Mouse (Mus musculus) limb, embryonic 13.5 days (tissue): ENCODE data around the gene Gdpd3. TPM values are rescaled to one million over a fixed set of nuclear protein-coding genes. Genes with fewer than 3 reads are reported as not detected.
A peak's percentile ranks its signal among the peaks of the same experiment; 100 is the strongest.

ENCODE experiments used
- ATAC-seq: fragments of 200-750 bp; cut with Nextera tagmentation; 2 replicates; pipeline ENCODE4 v1.8.0; 2017; ENCODE audit warnings: low read depth, moderate number of reproducible peaks, moderate TSS enrichment; ENCODE audit not compliant: low FRiP score
- H3K27ac ChIP-seq: fragments of 300-500 bp; sonication (generic); 2 replicates; pipeline ENCODE4 v1.5.1; 2015; ENCODE audit warnings: inconsistent platforms, mild to moderate bottlenecking, moderate library complexity
- H3K27me3 ChIP-seq: fragments of 300-500 bp; sonication (generic); 2 replicates; pipeline ENCODE4 v1.6.1; 2015; ENCODE audit warnings: mild to moderate bottlenecking, inconsistent platforms
- H3K36me3 ChIP-seq: fragments of 300-500 bp; sonication (generic); 2 replicates; pipeline ENCODE4 v1.6.1; 2015; ENCODE audit warnings: inconsistent platforms, mild to moderate bottlenecking, moderate library complexity
- H3K4me1 ChIP-seq: fragments of 300-500 bp; sonication (generic); 2 replicates; pipeline ENCODE4 v1.6.1; 2015; ENCODE audit warnings: inconsistent platforms
- H3K4me2 ChIP-seq: fragments of 300-500 bp; sonication (generic); replicated peaks from 2 replicates; pipeline ENCODE4 v1.6.1; 2015; ENCODE audit warnings: inconsistent platforms, mild to moderate bottlenecking, moderate library complexity
- H3K4me3 ChIP-seq: fragments of 300-500 bp; sonication (generic); 2 replicates; pipeline ENCODE4 v1.5.1; 2015; ENCODE audit warnings: moderate library complexity, mild to moderate bottlenecking, inconsistent platforms
- H3K9ac ChIP-seq: fragments of 300-500 bp; sonication (generic); 2 replicates; pipeline ENCODE4 v1.6.1; 2015; ENCODE audit warnings: mild to moderate bottlenecking, inconsistent platforms
- H3K9me3 ChIP-seq: fragments of 300-500 bp; sonication (generic); 2 replicates; pipeline ENCODE4 v1.6.1; 2016; ENCODE audit warnings: inconsistent platforms
- WGBS: fragments of 180-500 bp; shearing (Covaris S2); methylation state at CpG from one replicate; pipeline ENCODE4 v1.1.7; 2015; 5-methylcytosine and 5-hydroxymethylcytosine counted together
- polyA plus RNA-seq: library from polyadenylated mRNA; unstranded; fragments of >200 nt; fragmentation: Nextera tagmentation; extraction: Ambion mirVana; gene quantifications from 2 replicates; pipeline ENCODE4 v1.2.1, GENCODE M21; 2015

Gdpd3 gene
- polyA plus RNA-seq, 1 experiment from 2014 or later, result 2.1 TPM

- ATAC-seq, result no peak
- H3K4me2 ChIP-seq, result no peak overlapping the region
- no peak overlapping the region for H3K9ac ChIP-seq
- H3K36me3 ChIP-seq, result no peaks in the 10 kb centered on the region
- no peaks in the 10 kb centered on the region for H3K27me3 ChIP-seq
- H3K4me1 ChIP-seq, result peaks cover 13% of the 10 kb centered on the region; the same call in 1 of the 2 replicates
- H3K27ac ChIP-seq, result no peak overlapping the region
- H3K9me3 ChIP-seq, result no peaks in the 10 kb centered on the region
- no peak overlapping the region for H3K4me3 ChIP-seq
- 92% methylated on average over 13 of the region's 13 CpGs for WGBS
Observed at GRCm38 (mm10) chr7:126741964-126742482, 24.1 kb upstream of the Gdpd3 start.

GRCm38 (mm10) chr7:126746066-126746465 is 20.1 kb upstream of the Gdpd3 start:
- 86% methylated on average over 12 of the region's 12 CpGs for WGBS
- no peak overlapping the region for H3K4me3 ChIP-seq
- H3K27me3 ChIP-seq, result no peaks in the 10 kb centered on the region
- no peaks in the 10 kb centered on the region for H3K9me3 ChIP-seq
- ATAC-seq, result no peak
- H3K4me1 ChIP-seq, result peaks cover 10% of the 10 kb centered on the region; the same call in 1 of the 2 replicates
- no peaks in the 10 kb centered on the region for H3K36me3 ChIP-seq
- H3K27ac ChIP-seq, result no peak overlapping the region
- no peak overlapping the region for H3K4me2 ChIP-seq
- no peak overlapping the region for H3K9ac ChIP-seq

DNA sequence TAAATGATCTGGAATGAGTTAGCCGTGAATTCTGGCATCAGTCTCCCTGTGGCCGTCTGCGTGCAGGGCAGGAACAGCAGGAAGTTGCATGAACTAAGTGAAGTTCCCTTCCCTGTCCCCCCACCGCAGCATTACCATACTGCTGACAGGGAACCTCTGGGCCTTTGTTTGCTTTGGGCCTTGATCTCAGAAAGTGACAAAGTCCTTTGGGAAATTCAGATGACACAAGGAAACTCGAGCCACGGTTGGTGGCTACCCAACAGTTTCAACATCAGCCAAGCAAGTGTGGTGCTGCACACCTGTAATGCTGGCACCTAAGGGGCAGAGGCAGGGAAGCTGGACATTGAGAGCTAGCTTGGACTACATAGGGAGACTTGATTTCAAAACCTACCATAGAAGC is 19.3 kb upstream of the Gdpd3 start:
- H3K36me3 ChIP-seq, result no peaks in the 10 kb centered on the region
- no peak overlapping the region for H3K4me2 ChIP-seq
- no peak for ATAC-seq
- no peak overlapping the region for H3K4me3 ChIP-seq
- no peak overlapping the region; the same call in 1 of the 2 replicates for H3K9ac ChIP-seq
- H3K27ac ChIP-seq, result no peak overlapping the region
- H3K27me3 ChIP-seq, result no peaks in the 10 kb centered on the region
- WGBS, result 20% methylated on average over 6 of the region's 6 CpGs
- H3K9me3 ChIP-seq, result no peaks in the 10 kb centered on the region
- peaks cover 9% of the 10 kb centered on the region; the same call in 1 of the 2 replicates for H3K4me1 ChIP-seq

DNA sequence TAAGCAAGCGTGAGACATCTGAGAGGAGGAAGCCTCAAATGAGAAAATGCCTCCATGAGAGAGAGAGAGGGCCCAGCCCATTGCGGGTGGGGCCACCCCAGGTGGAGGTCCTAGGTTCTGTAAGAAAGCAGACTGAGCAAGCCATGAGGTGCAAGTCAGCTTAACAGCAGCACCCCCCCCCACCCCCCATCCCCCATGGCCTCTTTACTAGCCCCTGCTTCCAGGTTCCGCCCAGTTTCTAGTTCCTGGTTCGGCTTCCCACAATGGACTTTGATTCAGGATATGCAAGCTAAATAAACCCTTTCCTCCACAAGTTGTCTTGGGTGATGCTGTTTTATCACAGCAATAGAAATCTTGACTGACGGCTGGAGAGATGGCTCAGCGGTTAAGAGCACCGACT is 17.3 kb upstream of the Gdpd3 start:
- no peak overlapping the region for H3K9ac ChIP-seq
- H3K4me1 ChIP-seq, result peaks cover 9% of the 10 kb centered on the region; the same call in 1 of the 2 replicates
- no peaks in the 10 kb centered on the region for H3K9me3 ChIP-seq
- no peak overlapping the region for H3K4me3 ChIP-seq
- H3K27me3 ChIP-seq, result no peaks in the 10 kb centered on the region
- WGBS, result 73% methylated on average over 7 of the region's 7 CpGs
- no peak overlapping the region for H3K4me2 ChIP-seq
- H3K27ac ChIP-seq, result no peak overlapping the region
- no peak for ATAC-seq
- no peaks in the 10 kb centered on the region for H3K36me3 ChIP-seq

GRCm38 (mm10) chr7:126749582-126750343 is 16.4 kb upstream of the Gdpd3 start:
- no peaks in the 10 kb centered on the region for H3K36me3 ChIP-seq
- 96% methylated on average over 17 of the region's 17 CpGs for WGBS
- no peak overlapping the region for H3K4me2 ChIP-seq
- H3K9ac ChIP-seq, result no peak overlapping the region
- peaks cover 8% of the 10 kb centered on the region; the same call in 1 of the 2 replicates for H3K4me1 ChIP-seq
- H3K27ac ChIP-seq, result no peak overlapping the region
- H3K9me3 ChIP-seq, result no peaks in the 10 kb centered on the region
- ATAC-seq, result no peak
- no peak overlapping the region for H3K4me3 ChIP-seq
- H3K27me3 ChIP-seq, result no peaks in the 10 kb centered on the region

DNA sequence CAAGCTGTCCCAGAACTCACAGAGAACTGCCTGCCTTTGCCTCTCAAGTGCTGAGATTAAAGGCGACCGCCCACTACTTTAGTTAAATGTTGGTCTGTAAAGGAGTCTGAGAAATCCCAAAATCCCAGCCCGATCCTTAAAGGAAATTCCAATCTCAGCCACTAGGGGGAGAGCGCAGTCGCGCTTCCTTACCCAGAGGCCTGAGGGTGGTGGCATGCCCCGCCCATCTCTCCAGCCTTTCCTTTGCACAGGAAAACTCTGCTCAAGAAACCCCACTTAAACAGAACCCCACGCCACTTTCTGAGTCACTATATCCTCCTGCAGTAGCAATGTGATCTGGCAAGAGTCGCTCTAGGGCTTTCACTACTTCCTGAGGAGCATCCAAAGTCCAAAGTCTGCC is 11.3 kb upstream of the Gdpd3 start:
- peak overlapping the region; percentile 65; the same call in 1 of the 2 replicates for H3K9ac ChIP-seq
- peak overlapping the region; percentile 39 for H3K4me2 ChIP-seq

DNA sequence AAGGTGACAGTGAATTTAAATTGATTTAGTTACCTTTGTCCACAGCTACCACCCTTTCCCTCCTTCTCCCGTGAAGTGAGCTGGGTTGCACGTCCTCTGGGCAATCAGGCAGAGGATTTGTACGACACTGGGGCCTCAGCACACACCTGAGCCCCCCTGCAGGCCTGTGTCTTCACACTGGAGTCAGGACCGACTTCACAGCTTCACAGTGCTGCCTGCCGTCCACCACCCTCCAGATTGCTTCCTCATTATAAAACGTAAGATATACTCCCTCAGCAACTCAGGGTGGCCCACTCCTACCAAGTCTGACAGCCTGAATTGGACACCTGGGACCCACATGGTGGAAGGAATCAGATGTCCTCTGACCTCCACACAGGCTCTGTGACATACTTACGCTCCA is 7.6 kb upstream of the Gdpd3 start:
- Histone ChIP-seq H3K36me3 (peaks cover 11% of the 10 kb centered on the region), H3K4me1 (peaks cover 39% of the 10 kb centered on the region), H3K9me3 (no peaks in the 10 kb centered on the region), H3K27ac (no peak overlapping the region), H3K4me2 (no peak overlapping the region; the same call in 1 of the 2 replicates), H3K27me3 (no peaks in the 10 kb centered on the region), H3K4me3 (no peak overlapping the region), H3K9ac (no peak overlapping the region; the same call in 1 of the 2 replicates)
- ATAC-seq, result no peak
- WGBS, result 56% methylated on average over 7 of the region's 7 CpGs

More for the DNA sequence above, 11.3 kb upstream of the Gdpd3 start:
- Histone ChIP-seq H3K27ac (peak overlapping the region; percentile 59), H3K9me3 (no peaks in the 10 kb centered on the region), H3K27me3 (no peaks in the 10 kb centered on the region), H3K36me3 (no peaks in the 10 kb centered on the region), H3K4me3 (no peak overlapping the region), H3K4me1 (peaks cover 13% of the 10 kb centered on the region)
- peak; percentile 58; the same call in 1 of the 2 replicates for ATAC-seq
- WGBS, result 3% methylated on average over 9 of the region's 9 CpGs

- peak; percentile 73 for ATAC-seq
- WGBS, result 1% methylated on average over 30 of the region's 38 CpGs
- Histone ChIP-seq H3K27ac (peak within 1 kb of the TSS; percentile 69), H3K9ac (peak within 1 kb of the TSS; percentile 85), H3K4me1 (peaks cover 39% of the 10 kb centered on the region), H3K4me2 (peak within 1 kb of the TSS; percentile 93), H3K9me3 (no peaks in the 10 kb centered on the region), H3K4me3 (peak within 1 kb of the TSS; percentile 82), H3K27me3 (no peaks in the 10 kb centered on the region), H3K36me3 (peaks cover 17% of the 10 kb centered on the region)
Observed at GRCm38 (mm10) chr7:126759050-126759671, 7.0 kb upstream of the Gdpd3 start, which contains the start of gene Mapk3. TSS of gene Mapk3 (plus strand) at chr7:126759601.

DNA sequence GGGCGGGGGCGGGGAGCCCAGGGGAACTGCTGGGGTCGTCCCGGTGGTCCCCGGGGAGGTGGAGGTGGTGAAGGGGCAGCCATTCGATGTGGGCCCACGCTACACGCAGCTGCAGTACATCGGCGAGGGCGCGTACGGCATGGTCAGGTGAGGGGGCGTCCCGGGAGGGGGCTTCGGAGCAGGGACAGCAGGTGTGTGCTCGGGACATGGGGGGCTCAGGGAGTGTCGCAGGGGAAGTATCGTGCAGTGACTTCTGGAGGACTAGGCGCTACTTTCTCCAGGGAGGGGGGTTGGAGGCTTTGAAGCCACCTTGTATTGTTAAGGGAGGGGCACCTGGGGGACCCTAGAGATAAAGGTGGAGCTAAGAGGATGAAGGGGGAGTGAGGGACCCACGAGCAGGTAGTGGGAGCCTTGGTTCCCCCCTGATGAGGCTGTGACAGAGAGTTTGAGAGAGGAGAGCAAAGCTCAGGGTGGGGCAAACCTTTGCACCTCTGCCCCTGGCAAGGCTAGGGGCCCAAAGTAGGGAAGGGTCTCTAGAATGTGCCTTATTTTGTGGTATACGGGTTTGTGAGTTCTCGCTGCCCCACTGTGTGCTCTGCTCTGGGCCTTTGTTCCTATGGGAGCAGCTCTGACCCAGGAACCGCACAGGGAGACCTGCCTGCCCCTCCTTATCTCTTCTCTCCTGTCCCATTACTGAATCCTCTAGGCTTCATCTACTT is 6.3 kb upstream of the Gdpd3 start:
- peak; percentile 46 for ATAC-seq
- WGBS, result under 1% methylated on average over 21 of the region's 24 CpGs
- Histone ChIP-seq H3K27me3 (no peaks in the 10 kb centered on the region), H3K27ac (peak overlapping the region; percentile 69), H3K36me3 (peaks cover 24% of the 10 kb centered on the region), H3K4me3 (peak overlapping the region; percentile 82), H3K4me1 (peaks cover 39% of the 10 kb centered on the region), H3K4me2 (peak overlapping the region; percentile 93), H3K9me3 (no peaks in the 10 kb centered on the region), H3K9ac (peak overlapping the region; percentile 85)

DNA sequence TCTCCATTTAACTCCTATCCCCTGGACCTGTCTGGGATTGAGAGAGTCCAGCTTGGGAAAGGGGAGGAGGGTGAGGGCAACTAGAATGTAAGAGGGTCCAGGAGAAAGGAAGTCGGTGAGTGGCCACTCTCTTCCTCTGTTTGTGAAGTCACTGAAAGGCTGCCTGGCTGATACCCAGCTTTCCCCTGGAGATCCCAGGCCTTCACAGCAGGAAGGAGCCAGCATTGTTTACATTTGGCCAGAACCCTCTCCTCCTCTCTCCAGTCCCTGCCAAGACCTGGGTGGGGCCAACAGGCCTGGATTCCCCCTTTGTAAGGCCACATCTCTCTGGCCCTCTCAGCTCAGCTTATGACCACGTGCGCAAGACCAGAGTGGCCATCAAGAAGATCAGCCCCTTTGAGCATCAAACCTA is 5.7 kb upstream of the Gdpd3 start:
- WGBS, result 27% methylated on average over 3 of the region's 3 CpGs
- peak overlapping the region; percentile 93 for H3K4me2 ChIP-seq
- H3K9me3 ChIP-seq, result no peaks in the 10 kb centered on the region
- H3K27me3 ChIP-seq, result no peaks in the 10 kb centered on the region
- peaks cover 29% of the 10 kb centered on the region for H3K36me3 ChIP-seq
- peak overlapping the region; percentile 82 for H3K4me3 ChIP-seq
- 0 out of 2 replicates have a peak, but pooled peaks have one; percentile 13 for ATAC-seq
- H3K27ac ChIP-seq, result peak overlapping the region; percentile 69
- H3K4me1 ChIP-seq, result peaks cover 36% of the 10 kb centered on the region
- peak overlapping the region; percentile 85 for H3K9ac ChIP-seq

GRCm38 (mm10) chr7:126760956-126761355 is 5.2 kb upstream of the Gdpd3 start:
- Histone ChIP-seq H3K4me1 (peaks cover 36% of the 10 kb centered on the region), H3K27me3 (no peaks in the 10 kb centered on the region), H3K27ac (peak overlapping the region; percentile 69), H3K9me3 (no peaks in the 10 kb centered on the region), H3K36me3 (peaks cover 35% of the 10 kb centered on the region), H3K9ac (peak overlapping the region; percentile 85), H3K4me3 (peak overlapping the region; percentile 82), H3K4me2 (peak overlapping the region; percentile 93)
- no peak for ATAC-seq
- WGBS, result 76% methylated on average over 4 of the region's 4 CpGs
